Mouse (Mus musculus) brain, embryonic 18.5 days (tissue): ENCODE results near the gene Zfp966.
"Not testable (repeated sequence)": the region's sequence is repeated elsewhere in the genome, so short reads cannot be mapped to it uniquely, and the experiment has no call there.

ENCODE experiments used
- DNase-seq: peaks from one replicate; pipeline ENCODE4 v3.0.0-alpha.2; 2012; ENCODE audit warnings: low read depth, low spot score

Zfp966 gene

GRCm38 (mm10) chr2:175931000-175931399, at the start of gene Zfp966:
Gene Zfp966 (minus strand): TSS chr2:175931100.
- not testable (repeated sequence) for DNase-seq

- not testable (repeated sequence) for DNase-seq
Observed at GRCm38 (mm10) chr2:175965031-175965430, 34.1 kb upstream of the Zfp966 start, which contains the start of gene Gm2026. Gene Gm2026 (plus strand): TSS chr2:175965331.

- not testable (repeated sequence) for DNase-seq
Observed at GRCm38 (mm10) chr2:175869024-175869423, 61.9 kb downstream of the Zfp966 start, which contains the start of gene Gm6710. Gene Gm6710 (plus strand): TSS chr2:175869219.
